Comparison of ENCODE assay signal across 10 mouse cellular contexts in genomic region chr10:4598244-4598842, GRCm38 (mm10). TPM values are rescaled to one million over a fixed set of nuclear protein-coding genes. Genes with fewer than 3 reads are reported as not detected.
DNase-seq lines count a peak whose midpoint lies in the region; ATAC-seq and TF ChIP-seq lines count a peak whose summit lies in the region.
"Had no signal": no experiment of that assay in that cellular context is flagged by ENCODE, and none has a peak within 500 bp of the region (broad histone marks: within the 10 kb centered on the region; RNA-seq: fewer than 3 reads in every experiment).

No protein-coding gene starts in this region.

- H3K79me2 ChIP-seq in MEL (ENCODE audit: control insufficient read depth, insufficient read depth, low read length, poor library complexity), result no peaks in the 10 kb centered on the region

- H3K36me3 ChIP-seq in kidney, adult 2 months (ENCODE audit: control insufficient read depth, insufficient read depth, low read length), result no peaks in the 10 kb centered on the region
- H3K36me3 ChIP-seq in MEL (ENCODE audit: control insufficient read depth in 1 of 2, insufficient read depth in 2 of 2, low read length in 2 of 2), result peaks cover 0 to 2% of the 10 kb centered on the region in 2 experiments; a peak in 1 of 4 replicates
- H3K36me3 ChIP-seq in midbrain, embryonic 13.5 days, result no peaks in the 10 kb centered on the region
- H3K36me3 ChIP-seq: embryonic facial prominence, embryonic 12.5 days; lung, embryonic 15.5 days had no signal

- peak; percentile 76 for TF ChIP-seq CTCF in kidney, adult 2 months (conservative IDR thresholded peaks at IDR 0.05; ENCODE audit: insufficient read depth, insufficient read length, low read depth, low read length)
- peak; percentile 59 to 62 (median 61) for TF ChIP-seq CTCF in MEL (IDR thresholded peaks at IDR 0.05 in 2 of 3, conservative IDR thresholded peaks at IDR 0.05 in 1 of 3; ENCODE audit: control insufficient read depth in 1 of 3, insufficient read depth in 1 of 3, low read depth in 2 of 3, low read length in 3 of 3, poor library complexity in 1 of 3, severe bottlenecking in 1 of 3)
- TF ChIP-seq CTCF in cerebellum, adult 2 months (IDR thresholded peaks at IDR 0.05; ENCODE audit: borderline replicate concordance, insufficient read depth, low read depth, low read length), result peak; percentile 67; the same call in 1 of the 2 replicates

- TF ChIP-seq POLR2A in kidney, adult 2 months (IDR thresholded peaks at IDR 0.05; ENCODE audit: low read depth, low read length), result no peak
- no peak for TF ChIP-seq POLR2A in MEL (IDR thresholded peaks at IDR 0.05; ENCODE audit: control insufficient read depth in 1 of 2, insufficient read depth in 1 of 2, low read depth in 1 of 2, low read length in 2 of 2, poor library complexity in 1 of 2)
- TF ChIP-seq POLR2A in cerebellum, adult 2 months (IDR thresholded peaks at IDR 0.05; ENCODE audit: borderline replicate concordance, insufficient read depth, low read length), result no peak

- no peak overlapping the region for H3K9ac ChIP-seq in MEL (ENCODE audit: control insufficient read depth, low read depth, low read length, poor library complexity, severe bottlenecking)
- H3K9ac ChIP-seq in midbrain, embryonic 13.5 days (replicated peaks), result no peak overlapping the region
- H3K9ac ChIP-seq: embryonic facial prominence, embryonic 12.5 days; lung, embryonic 15.5 days had no signal

- peak; percentile 60 for TF ChIP-seq RAD21 in MEL (IDR thresholded peaks at IDR 0.05; ENCODE audit: low read depth, low read length)

- peak; percentile 56; the same call in 1 of the 2 replicates for ATAC-seq in midbrain, embryonic 13.5 days

- TF ChIP-seq EP300 in MEL (IDR thresholded peaks at IDR 0.05; ENCODE audit: low read depth in 1 of 2, low read length in 2 of 2), result no peak

- WGBS in kidney, adult 2 months, result 60% methylated on average over 10 of the region's 10 CpGs
- 53% methylated on average over 10 of the region's 10 CpGs for WGBS in cerebellum, adult 2 months
- 70% methylated on average over 10 of the region's 10 CpGs for WGBS in midbrain, embryonic 13.5 days

- H3K4me1 ChIP-seq in kidney, adult 2 months (ENCODE audit: control insufficient read depth, insufficient read depth, low read length), result no peaks in the 10 kb centered on the region
- peaks cover 0 to 3% of the 10 kb centered on the region in 2 experiments; a peak in 1 of 4 replicates for H3K4me1 ChIP-seq in MEL (ENCODE audit: control insufficient read depth in 1 of 2, insufficient read depth in 2 of 2, low read length in 2 of 2)
- no peaks in the 10 kb centered on the region for H3K4me1 ChIP-seq in cerebellum, adult 2 months (ENCODE audit: control insufficient read depth, insufficient read depth, low read length)
- H3K4me1 ChIP-seq in midbrain, embryonic 13.5 days (replicated peaks), result no peaks in the 10 kb centered on the region
- H3K4me1 ChIP-seq: embryonic facial prominence, embryonic 12.5 days; lung, embryonic 15.5 days had no signal

- H3K4me3 ChIP-seq in kidney, adult 2 months (ENCODE audit: insufficient read depth, low read depth, low read length), result no peak overlapping the region
- H3K4me3 ChIP-seq in MEL (ENCODE audit: control insufficient read depth in 1 of 2, insufficient read depth in 1 of 2, low read depth in 2 of 2, low read length in 2 of 2), result no peak overlapping the region
- H3K4me3 ChIP-seq in cerebellum, adult 2 months (replicated peaks; ENCODE audit: insufficient read depth, low read depth, low read length), result no peak overlapping the region
- H3K4me3 ChIP-seq in midbrain, embryonic 13.5 days (replicated peaks), result no peak overlapping the region
- H3K4me3 ChIP-seq: embryonic facial prominence, embryonic 12.5 days; lung, embryonic 15.5 days had no signal

- H3K4me2 ChIP-seq in midbrain, embryonic 13.5 days (replicated peaks), result no peak overlapping the region
- H3K4me2 ChIP-seq: embryonic facial prominence, embryonic 12.5 days; lung, embryonic 15.5 days had no signal

- no peaks in the 10 kb centered on the region for H3K27me3 ChIP-seq in kidney, adult 2 months (replicated peaks; ENCODE audit: control insufficient read depth, insufficient read depth, low read length)
- H3K27me3 ChIP-seq in MEL (ENCODE audit: control insufficient read depth in 1 of 2, insufficient read depth in 2 of 2, low read length in 2 of 2), result no peaks in the 10 kb centered on the region
- H3K27me3 ChIP-seq in cerebellum, adult 2 months (ENCODE audit: control insufficient read depth, insufficient read depth, low read length), result no peaks in the 10 kb centered on the region
- H3K27me3 ChIP-seq in midbrain, embryonic 13.5 days, result no peaks in the 10 kb centered on the region
- H3K27me3 ChIP-seq: embryonic facial prominence, embryonic 12.5 days; lung, embryonic 15.5 days had no signal

- H3K27ac ChIP-seq in kidney, adult 2 months (ENCODE audit: insufficient read depth, low read depth, low read length), result no peak overlapping the region
- H3K27ac ChIP-seq in MEL (ENCODE audit: control insufficient read depth, low read depth, low read length), result no peak overlapping the region
- H3K27ac ChIP-seq in cerebellum, adult 2 months (ENCODE audit: insufficient read depth, low read length), result no peak overlapping the region
- no peak overlapping the region for H3K27ac ChIP-seq in midbrain, embryonic 13.5 days
- H3K27ac ChIP-seq: embryonic facial prominence, embryonic 12.5 days; lung, embryonic 15.5 days had no signal

- H3K9me3 ChIP-seq in MEL (replicated peaks; ENCODE audit: insufficient read depth, low read length), result no peaks in the 10 kb centered on the region
- no peaks in the 10 kb centered on the region for H3K9me3 ChIP-seq in midbrain, embryonic 13.5 days
- H3K9me3 ChIP-seq: embryonic facial prominence, embryonic 12.5 days; lung, embryonic 15.5 days had no signal

- peak; percentile 70 for DNase-seq in kidney, adult 2 months
- DNase-seq in kidney, adult 11 months, result no peak
- DNase-seq in MEL (ENCODE audit: low read depth, low spot score), result peak; percentile 62
- DNase-seq in cerebellum, adult 2 months, result peak; percentile 34 to 39
- peak; percentile 36 to 39 for DNase-seq in gastrocnemius, adult 8-10 months (ENCODE audit: low spot score in 2 of 2)
- DNase-seq in layer of hippocampus, postnatal 25 days (ENCODE audit: extremely low spot score in 1 of 2, low spot score in 1 of 2), result peak; percentile 32 to 69
- peak; percentile 17 to 59 for DNase-seq in thymus, postnatal 10 days (ENCODE audit: low spot score in 2 of 2)

TF ChIP-seq in MEL, 35 proteins besides CTCF, POLR2A, EP300 and RAD21:
- TF ChIP-seq HCFC1 (IDR thresholded peaks at IDR 0.05; ENCODE audit: low read depth, low read length) (no peak), MAX (IDR thresholded peaks at IDR 0.05; ENCODE audit: low read length) (no peak), JUND (IDR thresholded peaks at IDR 0.05; ENCODE audit: low read depth, low read length) (no peak), RCOR1 (IDR thresholded peaks at IDR 0.05; ENCODE audit: low read depth, low read length) (no peak), E2F4 (IDR thresholded peaks at IDR 0.05; ENCODE audit: borderline replicate concordance, low read depth, low read length) (no peak), GABPA (IDR thresholded peaks at IDR 0.05; ENCODE audit: low read depth, low read length) (no peak), MAZ (IDR thresholded peaks at IDR 0.05; ENCODE audit: low read depth, low read length) (no peak), UBTF (IDR thresholded peaks at IDR 0.05; ENCODE audit: borderline replicate concordance, insufficient read depth, low read depth, low read length) (no peak), SMC3 (IDR thresholded peaks at IDR 0.05; ENCODE audit: low read depth, low read length) (peak; percentile 70), ZNF384 (IDR thresholded peaks at IDR 0.05; ENCODE audit: low read depth, low read length) (peak; percentile 67), ZKSCAN1 (IDR thresholded peaks at IDR 0.05; ENCODE audit: low read depth, low read length) (no peak), CHD1 (IDR thresholded peaks at IDR 0.05; ENCODE audit: low read depth, low read length) (no peak), MAFK (IDR thresholded peaks at IDR 0.05; ENCODE audit: borderline replicate concordance, low read depth, low read length) (no peak), ZC3H11A (IDR thresholded peaks at IDR 0.05; ENCODE audit: low read depth, low read length) (peak; percentile 35; the same call in 1 of the 2 replicates), MYC (IDR thresholded peaks at IDR 0.05; ENCODE audit: low read depth, low read length) (no peak), TBP (IDR thresholded peaks at IDR 0.05; ENCODE audit: low read depth, low read length) (no peak), ZMIZ1 (IDR thresholded peaks at IDR 0.05; ENCODE audit: low read depth, low read length) (no peak), POLR2AphosphoS5 (IDR thresholded peaks at IDR 0.05; ENCODE audit: borderline replicate concordance, low read depth, low read length) (no peak), GATA1 (IDR thresholded peaks at IDR 0.05; ENCODE audit: low read depth, low read length) (no peak), BHLHE40 (IDR thresholded peaks at IDR 0.05; ENCODE audit: borderline replicate concordance, low read depth, low read length) (no peak), POLR2AphosphoS2 (IDR thresholded peaks at IDR 0.05; ENCODE audit: low read length) (no peak), USF1 (IDR thresholded peaks at IDR 0.05; ENCODE audit: low read depth, low read length) (no peak)

RNA-seq across cellular contexts. Expression of gene Esr1, which starts 13.1 kb away (rescaled TPM):
- polyA plus RNA-seq in kidney, adult 2 months (2012; rRNA removed), result 5.1 and 6.4 TPM in 2 replicates
- 0.65 and 0.69 TPM in 2 replicates for total RNA-seq in MEL (2012; rRNA removed)
- polyA plus RNA-seq in MEL (2012; ENCODE audit: insufficient read depth in 1 of 2, insufficient read length in 2 of 2, low read depth in 1 of 2, low replicate concordance in 2 of 2, missing spikeins in 1 of 2), result under 1 TPM in 1 of 2 experiments, not detected in 1; 0.65 TPM
- 0.52 and 0.54 TPM in 2 replicates for polyA plus RNA-seq in cerebellum, adult 2 months (2012; rRNA removed)
- total RNA-seq in gastrocnemius, adult 8-10 months (2022), result 10 to 100 TPM; 30.6 to 39.3 (median 33.9) TPM
- total RNA-seq in layer of hippocampus, postnatal 25 days (2021), result 1 to 10 TPM; 2.4 to 2.8 TPM
- 0.10 and 0.12 TPM in 2 replicates for polyA plus RNA-seq in midbrain, embryonic 13.5 days (2015; fragmentation: Nextera tagmentation; extraction: Ambion mirVana)
